Mouse (Mus musculus) thymus, adult 2 months (tissue): ENCODE measurements around the gene Wdr92.

Experiments
- CTCF ChIP-seq: fragments of 200-500 bp; IDR thresholded peaks from 2 replicates; pipeline ENCODE4 v1.5.1; 2012; ENCODE audit warnings: mild to moderate bottlenecking, control low read depth, low read length, moderate library complexity, borderline replicate concordance; ENCODE audit not compliant: control insufficient read depth, poor library complexity, insufficient read depth; ENCODE audit errors: extremely low read depth
- POLR2A ChIP-seq: fragments of 200-500 bp; IDR thresholded peaks from 2 replicates; pipeline ENCODE4 v1.6.1; 2012; ENCODE audit warnings: mild to moderate bottlenecking, low read length, control low read depth, moderate library complexity; ENCODE audit not compliant: control insufficient read depth, poor library complexity, insufficient read depth; ENCODE audit errors: extremely low read depth

GRCm38 (mm10) chr11:17267176-17267575 lies 85.3 kb downstream of the Wdr92 start:
- no peak for TF ChIP-seq POLR2A
- no peak for TF ChIP-seq CTCF
